Mouse (Mus musculus) C2C12 (cell line): Measurements from ENCODE around the gene Htra3. TPM values are rescaled to one million over a fixed set of nuclear protein-coding genes. Genes with fewer than 3 reads are reported as not detected.

Experiments
- H3K27me3 ChIP-seq: one replicate; pipeline ENCODE4 v1.6.1; 2011; ENCODE audit not compliant: control insufficient read depth, insufficient read depth, insufficient read length
- H3K36me3 ChIP-seq: one replicate; pipeline ENCODE4 v1.6.1; 2011; ENCODE audit not compliant: control insufficient read depth, insufficient read depth
- H3K4me3 ChIP-seq: one replicate; pipeline ENCODE4 v1.5.1; 2011; ENCODE audit warnings: mild to moderate bottlenecking, control low read depth; ENCODE audit not compliant: poor library complexity, insufficient read depth, severe bottlenecking
- H3K79me2 ChIP-seq: one replicate; pipeline ENCODE4 v1.6.1; 2011; ENCODE audit not compliant: control insufficient read depth, insufficient read depth
- H3K79me3 ChIP-seq: one replicate; pipeline ENCODE4 v1.6.1; 2011; ENCODE audit warnings: low read depth, control low read depth
- H3ac ChIP-seq: one replicate; pipeline ENCODE3; 2011; ENCODE audit warnings: low read depth; ENCODE audit not compliant: control insufficient read depth, insufficient read length
- CEBPB ChIP-seq: IDR thresholded peaks from one replicate; pipeline ENCODE4 v1.6.1; 2011; ENCODE audit warnings: low read depth, mild to moderate bottlenecking, control low read depth, moderate library complexity
- CTCF ChIP-seq: IDR thresholded peaks from one replicate; pipeline ENCODE4 v1.5.1; 2011; ENCODE audit not compliant: control insufficient read depth, insufficient read depth, insufficient read length
- FOSL1 ChIP-seq: IDR thresholded peaks from one replicate; pipeline ENCODE4 v1.8.0; 2011; ENCODE audit warnings: mild to moderate bottlenecking, low read length; ENCODE audit not compliant: poor library complexity, insufficient read depth, severe bottlenecking
- MAX ChIP-seq: IDR thresholded peaks from one replicate; pipeline ENCODE4 v1.6.1; 2011; ENCODE audit warnings: mild to moderate bottlenecking, control low read depth
- MYOD1 ChIP-seq: IDR thresholded peaks from one replicate; pipeline ENCODE4 v1.6.1; 2011; ENCODE audit warnings: low read depth; ENCODE audit not compliant: control insufficient read depth, insufficient read length
- MYOG ChIP-seq: IDR thresholded peaks from one replicate; pipeline ENCODE4 v1.6.1; 2011; ENCODE audit not compliant: control insufficient read depth, insufficient read length; ENCODE audit errors: extremely low read depth
- USF1 ChIP-seq: IDR thresholded peaks from one replicate; pipeline ENCODE4 v1.6.1; 2011; ENCODE audit warnings: low read depth, mild to moderate bottlenecking, control low read depth, moderate library complexity
- polyA plus RNA-seq: library from polyadenylated mRNA; unstranded; fragments of >200 nt; fragmentation: generic; extraction: Trizol; gene quantifications from one replicate; pipeline ENCODE4 v1.2.1, GENCODE M21; 2012; ENCODE audit warnings: missing spikeins

The Htra3 gene
- polyA plus RNA-seq, 1 experiment, result 12.0 TPM

DNA sequence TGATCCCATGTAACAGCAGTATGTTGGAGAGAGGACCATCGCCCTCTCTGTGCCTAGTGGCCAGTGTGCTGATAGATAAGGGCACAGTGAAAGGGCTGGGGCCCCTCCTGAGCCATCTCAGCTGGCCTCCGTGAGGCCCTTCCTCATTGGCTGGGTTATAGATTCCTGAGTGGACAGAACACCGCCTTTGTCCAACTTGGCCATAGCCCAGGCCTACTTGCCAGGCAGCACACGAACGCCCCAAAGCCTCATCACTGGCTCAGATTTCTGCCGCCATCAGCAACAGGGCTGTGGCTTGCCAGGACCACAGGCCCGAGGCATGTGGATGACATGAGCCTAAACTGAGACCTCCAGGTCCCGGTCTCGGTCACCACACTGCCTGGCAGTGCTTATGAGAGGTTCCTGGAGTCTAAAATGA, 8.1 kb downstream of the Htra3 start:
- no peaks in the 10 kb centered on the region for H3K79me3 ChIP-seq
- H3K27me3 ChIP-seq, result no peaks in the 10 kb centered on the region
- no peak overlapping the region for H3K4me3 ChIP-seq
- no peaks in the 10 kb centered on the region for H3K79me2 ChIP-seq
- H3K36me3 ChIP-seq, result no peaks in the 10 kb centered on the region
- H3ac ChIP-seq, result no peak overlapping the region
- no peak for TF ChIP-seq MYOG
- no peak for TF ChIP-seq USF1
- TF ChIP-seq MYOD1, result no peak
- TF ChIP-seq CTCF, result no peak
- no peak for TF ChIP-seq MAX
- no peak for TF ChIP-seq FOSL1
- TF ChIP-seq CEBPB, result no peak

- H3K27me3 ChIP-seq, result no peaks in the 10 kb centered on the region
- H3K79me2 ChIP-seq, result no peaks in the 10 kb centered on the region
Measured at GRCm38 (mm10) chr5:35670412-35670801, 9.2 kb downstream of the Htra3 start.

DNA sequence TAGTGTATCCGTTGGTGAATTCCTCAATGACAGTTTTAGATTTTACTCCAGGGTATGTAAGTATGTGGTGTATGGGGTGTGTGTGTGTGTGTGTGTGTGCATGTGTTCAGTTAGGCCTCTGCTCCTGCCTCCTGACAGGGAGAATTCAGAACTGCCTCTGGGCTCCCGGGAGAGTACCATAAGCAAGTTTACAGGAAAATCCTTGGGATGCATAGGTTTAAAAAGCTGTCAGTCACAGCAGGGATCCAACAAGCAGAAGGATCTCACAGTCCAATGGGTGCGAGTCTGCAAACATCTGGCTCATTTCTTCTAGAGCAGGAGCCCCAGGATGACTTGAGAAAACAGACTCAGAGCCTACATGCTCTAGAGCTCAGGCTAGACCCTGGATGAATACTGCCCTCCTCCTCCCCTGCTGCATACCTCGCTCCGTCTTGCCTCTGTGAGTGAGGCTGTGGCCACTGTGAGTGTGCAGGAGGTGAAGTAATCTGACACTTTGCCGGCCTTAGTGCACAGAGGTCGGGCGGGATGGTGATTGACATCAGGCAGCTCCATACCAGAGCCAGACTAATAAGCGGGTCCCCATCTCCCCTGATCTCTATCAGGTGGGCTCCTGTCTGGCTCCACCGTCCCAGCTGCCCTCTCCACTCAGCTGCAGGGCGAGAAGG, 9.7 kb downstream of the Htra3 start:
- no peak overlapping the region for H3ac ChIP-seq
- H3K79me2 ChIP-seq, result no peaks in the 10 kb centered on the region
- H3K4me3 ChIP-seq, result no peak overlapping the region
- no peak for TF ChIP-seq CTCF
- TF ChIP-seq MYOD1, result no peak
- TF ChIP-seq MYOG, result no peak
- no peak for TF ChIP-seq USF1
- TF ChIP-seq FOSL1, result no peak
- no peak for TF ChIP-seq MAX
- TF ChIP-seq CEBPB, result no peak
- no peaks in the 10 kb centered on the region for H3K27me3 ChIP-seq
- H3K36me3 ChIP-seq, result no peaks in the 10 kb centered on the region
- H3K79me3 ChIP-seq, result no peaks in the 10 kb centered on the region

More at GRCm38 (mm10) chr5:35670412-35670801, 9.2 kb downstream of the Htra3 start:
- no peaks in the 10 kb centered on the region for H3K36me3 ChIP-seq
- H3K79me3 ChIP-seq, result no peaks in the 10 kb centered on the region
- no peak overlapping the region for H3K4me3 ChIP-seq
- no peak overlapping the region for H3ac ChIP-seq
- TF ChIP-seq CTCF (no peak), MYOG (no peak), CEBPB (no peak), FOSL1 (no peak), MYOD1 (no peak), USF1 (no peak), MAX (no peak)

DNA sequence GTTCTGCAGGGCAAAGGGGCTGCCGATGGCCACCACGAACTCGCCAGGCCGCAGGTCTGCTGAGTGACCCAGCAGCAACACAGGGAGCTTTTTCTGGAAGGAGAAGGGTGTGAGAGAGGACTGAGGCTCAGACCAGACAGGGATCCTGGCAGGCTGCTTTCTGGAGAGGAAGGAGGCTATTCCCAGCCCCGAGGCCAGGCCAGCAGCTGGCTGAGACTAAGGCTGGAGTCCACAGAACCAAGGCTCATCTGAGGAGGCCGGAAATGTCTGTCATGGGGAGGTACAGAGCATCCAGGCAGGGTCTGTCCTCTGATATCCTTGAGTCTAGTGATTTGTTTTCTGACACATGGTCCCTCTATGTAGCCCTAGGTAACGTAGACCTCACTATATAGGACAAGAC, 13.4 kb downstream of the Htra3 start:
- TF ChIP-seq MYOD1 (no peak), CEBPB (no peak), USF1 (no peak), CTCF (no peak), FOSL1 (no peak)
- Histone ChIP-seq H3K36me3 (no peaks in the 10 kb centered on the region), H3ac (no peak overlapping the region), H3K4me3 (no peak overlapping the region), H3K79me2 (no peaks in the 10 kb centered on the region), H3K27me3 (no peaks in the 10 kb centered on the region), H3K79me3 (no peaks in the 10 kb centered on the region)

DNA sequence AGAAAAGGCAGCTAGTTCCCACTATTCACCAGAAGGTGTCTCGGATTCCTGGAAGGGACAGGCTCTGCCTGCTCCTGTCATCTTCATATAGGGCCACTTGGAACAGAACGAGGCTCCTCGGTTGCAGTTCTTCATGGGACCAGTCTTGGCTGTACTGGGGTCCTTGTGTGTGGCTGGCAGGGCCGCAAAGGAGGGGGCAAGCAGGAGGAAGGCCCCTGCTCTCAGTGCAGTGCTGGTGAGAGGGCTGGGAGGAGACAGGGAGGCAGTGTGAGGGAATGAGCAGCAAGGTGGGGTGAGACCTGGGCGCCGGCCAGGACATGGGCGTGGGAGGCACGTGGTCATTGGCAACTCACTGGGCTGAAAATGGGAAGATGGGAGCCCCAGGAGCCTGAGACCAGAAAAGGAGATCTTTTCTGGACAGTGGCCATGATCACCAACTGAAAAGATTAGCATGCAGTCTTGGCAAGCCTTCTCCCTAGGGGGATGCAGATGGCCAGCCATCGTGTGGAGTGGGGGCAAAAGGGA, 17.5 kb downstream of the Htra3 start:
- no peak overlapping the region for H3K4me3 ChIP-seq
- no peaks in the 10 kb centered on the region for H3K36me3 ChIP-seq
- H3ac ChIP-seq, result no peak overlapping the region
- TF ChIP-seq USF1, result peak; percentile 52
- TF ChIP-seq MAX, result no peak
- no peaks in the 10 kb centered on the region for H3K79me3 ChIP-seq
- H3K27me3 ChIP-seq, result no peaks in the 10 kb centered on the region
- no peaks in the 10 kb centered on the region for H3K79me2 ChIP-seq

GRCm38 (mm10) chr5:35661210-35661609, 18.4 kb downstream of the Htra3 start:
- TF ChIP-seq USF1 (no peak), CEBPB (no peak), MYOG (no peak)
- no peaks in the 10 kb centered on the region for H3K79me3 ChIP-seq
- no peak overlapping the region for H3ac ChIP-seq
- no peaks in the 10 kb centered on the region for H3K36me3 ChIP-seq
- H3K4me3 ChIP-seq, result no peak overlapping the region
- H3K27me3 ChIP-seq, result no peaks in the 10 kb centered on the region
- H3K79me2 ChIP-seq, result no peaks in the 10 kb centered on the region
